Mouse (Mus musculus): ENCODE measurements at regions not wholly inside any gene's neighbourhood (a gene's known extent, or its start where the extent isn't known, plus 50 kb on each side); places are given as distances from the start of the nearest gene placed in this dataset.

DNA sequence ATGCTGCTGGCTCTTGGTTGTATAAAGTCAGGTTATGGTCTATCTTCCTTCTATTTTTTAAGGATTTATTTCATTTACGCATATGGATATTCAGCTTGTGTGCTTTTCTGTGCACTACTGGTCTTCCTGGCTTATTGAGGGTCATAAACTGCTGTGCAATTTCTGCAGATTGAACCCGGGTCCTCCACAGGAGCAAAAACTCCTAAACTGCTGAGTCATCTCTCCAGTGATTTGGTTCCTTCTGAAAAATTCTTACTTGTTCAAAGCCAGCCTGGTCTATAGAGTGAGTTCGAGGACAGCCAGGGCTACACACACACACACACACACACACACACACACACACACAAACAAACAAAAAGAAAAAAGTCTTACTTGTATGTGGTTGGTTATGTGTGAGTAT is 95.5 kb upstream of the Eomes start:
- TF ChIP-seq POLR2A (IDR thresholded peaks at IDR 0.05; ENCODE audit: insufficient read length, low read depth) (no peak), MAX (IDR thresholded peaks at IDR 0.05; ENCODE audit: low read depth) (no peak), USF1 (IDR thresholded peaks at IDR 0.05; ENCODE audit: low read depth) (no peak), POLR2AphosphoS2 (IDR thresholded peaks at IDR 0.05; ENCODE audit: insufficient read length, low read depth) (no peak), E2F4 (IDR thresholded peaks at IDR 0.05; ENCODE audit: insufficient read depth) (no peak), MYOD1 (IDR thresholded peaks at IDR 0.05; ENCODE audit: control insufficient read depth in 1 of 3, insufficient read length in 2 of 3, low read depth in 2 of 3) (no peak), MYOG (IDR thresholded peaks at IDR 0.05; ENCODE audit: control insufficient read depth in 1 of 3, insufficient read depth in 1 of 3, insufficient read length in 2 of 3, low read depth in 2 of 3) (no peak), SRF (IDR thresholded peaks at IDR 0.05; ENCODE audit: control insufficient read depth, insufficient read length, low read depth) (no peak)

All from myocyte (in vitro differentiated cells).